Mouse (Mus musculus) cortical plate, adult 2 months (tissue): Measurements from ENCODE around the gene Serp2.

ENCODE experiments used
- CTCF ChIP-seq: fragments of 200-500 bp; IDR thresholded peaks from 2 replicates; pipeline ENCODE4 v1.5.1; 2011; ENCODE audit warnings: mild to moderate bottlenecking, control low read depth, low read length; ENCODE audit not compliant: insufficient read depth; ENCODE audit errors: extremely low read depth
- POLR2A ChIP-seq: fragments of 200-500 bp; IDR thresholded peaks from 2 replicates; pipeline ENCODE4 v1.6.1; 2011; ENCODE audit warnings: mild to moderate bottlenecking, low read length, control low read depth; ENCODE audit not compliant: insufficient read depth; ENCODE audit errors: extremely low read depth

DNA sequence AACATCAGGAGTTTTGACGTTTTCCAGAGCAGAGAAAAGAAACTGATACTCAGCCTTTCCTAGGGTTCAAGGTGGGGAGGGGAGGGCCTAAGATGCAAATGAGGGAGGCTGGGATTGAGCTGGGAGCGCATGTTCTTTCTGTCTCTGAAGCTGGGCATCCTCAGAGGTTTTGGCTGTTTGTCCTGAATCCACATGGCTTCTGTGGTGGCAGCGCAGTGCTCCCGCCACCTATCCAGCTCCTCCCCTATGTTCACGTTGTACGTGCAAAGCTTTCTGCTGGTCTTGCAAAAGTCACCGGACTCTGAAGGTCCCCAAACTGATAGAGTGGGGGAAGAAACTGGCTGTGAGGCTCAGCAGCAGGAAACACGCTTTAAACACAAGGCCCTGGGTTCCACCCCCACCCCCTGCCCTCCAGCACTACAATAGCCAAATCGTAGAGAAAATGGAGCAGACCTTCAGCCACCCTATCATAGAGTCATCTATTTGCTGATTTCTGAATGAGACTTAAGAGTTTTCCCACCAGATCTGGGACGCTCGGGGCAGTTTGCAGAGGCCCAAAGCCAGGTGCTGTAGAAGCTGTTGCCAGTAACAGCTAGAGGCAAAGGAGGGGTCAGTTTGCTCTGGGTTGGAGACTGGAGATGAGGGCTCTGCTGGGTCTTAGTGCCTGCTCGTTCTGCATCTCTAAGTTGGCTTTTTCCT is 42.0 kb upstream of the Serp2 start:
- TF ChIP-seq POLR2A (no peak), CTCF (no peak)
